Mouse (Mus musculus): ENCODE data around the gene Lsm4. TPM values are rescaled to one million over a fixed set of nuclear protein-coding genes. Genes with fewer than 3 reads are reported as not detected.

Gene Lsm4
- total RNA-seq, 2 experiments from 2014 or later, result 63.8 to 71.5 TPM

DNA sequence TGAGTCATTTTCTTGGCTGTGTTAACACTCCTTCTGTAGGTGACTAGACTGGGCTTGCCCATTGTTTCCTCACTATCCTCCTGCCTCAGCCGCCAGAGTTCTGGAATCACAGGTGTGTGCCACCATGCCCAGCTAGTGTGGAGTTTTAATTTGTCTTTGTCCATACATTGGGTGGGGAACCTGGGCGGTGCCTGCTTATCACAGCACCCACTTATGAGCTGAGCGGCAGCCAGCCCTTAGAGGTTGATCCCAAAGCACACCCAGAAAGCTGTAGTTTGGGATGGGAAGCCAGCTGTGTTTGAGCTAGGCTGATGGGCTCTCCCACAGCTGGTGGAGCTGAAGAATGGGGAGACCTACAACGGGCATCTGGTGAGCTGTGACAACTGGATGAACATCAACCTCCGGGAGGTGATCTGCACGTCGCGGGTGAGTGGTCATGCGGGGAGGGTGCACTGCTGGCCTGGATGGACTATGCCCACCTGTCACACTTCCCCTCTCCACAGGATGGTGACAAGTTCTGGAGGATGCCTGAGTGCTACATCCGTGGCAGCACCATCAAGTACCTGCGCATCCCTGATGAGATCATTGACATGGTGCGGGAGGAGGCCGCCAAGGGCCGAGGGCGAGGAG is 4.5 kb downstream of the Lsm4 start:
- DNase-seq (ENCODE audit: low spot score in 2 of 2), result no peak

DNA sequence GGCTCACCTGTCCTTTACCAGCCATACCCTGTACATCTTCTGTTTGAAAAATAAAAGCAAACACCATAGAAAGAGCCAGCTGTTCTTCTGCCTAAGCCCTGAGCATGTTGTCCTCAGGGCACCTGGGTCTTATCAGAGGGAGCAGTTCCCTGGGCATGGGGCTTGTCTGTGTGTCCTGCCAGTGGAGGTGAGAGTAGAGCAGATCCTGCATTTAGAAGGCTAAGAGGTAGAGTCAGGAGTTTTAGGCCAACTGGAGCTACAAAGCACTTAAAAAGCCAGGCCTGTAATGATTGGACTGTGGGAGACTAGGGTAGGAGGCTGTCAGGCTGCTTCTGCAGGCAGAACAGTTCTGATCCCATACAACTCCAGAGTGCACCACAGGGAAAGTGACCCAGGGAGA is 5.6 kb downstream of the Lsm4 start:
- DNase-seq (ENCODE audit: low spot score in 2 of 2), result no peak

DNA sequence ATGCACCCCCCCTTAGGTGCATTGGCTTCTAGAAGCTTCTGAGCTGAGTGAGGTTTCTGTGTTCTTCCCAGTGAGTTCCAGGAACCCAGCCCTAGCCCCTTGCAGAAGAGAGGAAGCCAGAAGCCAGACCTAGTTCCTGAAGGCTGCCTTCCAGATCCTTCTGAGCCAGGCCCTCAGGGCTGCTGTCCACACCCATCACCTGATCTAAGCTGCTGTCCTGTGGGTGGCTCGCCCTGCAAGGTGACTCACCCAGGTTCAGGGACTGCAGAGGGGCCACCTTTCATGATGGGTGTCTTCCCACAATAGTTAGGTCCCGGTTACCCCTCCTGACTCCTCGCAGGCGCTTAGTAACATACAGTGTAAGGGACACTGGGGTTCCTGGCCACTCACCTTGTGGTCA is 6.4 kb downstream of the Lsm4 start:
- no peak for DNase-seq (ENCODE audit: low spot score in 2 of 2)

DNA sequence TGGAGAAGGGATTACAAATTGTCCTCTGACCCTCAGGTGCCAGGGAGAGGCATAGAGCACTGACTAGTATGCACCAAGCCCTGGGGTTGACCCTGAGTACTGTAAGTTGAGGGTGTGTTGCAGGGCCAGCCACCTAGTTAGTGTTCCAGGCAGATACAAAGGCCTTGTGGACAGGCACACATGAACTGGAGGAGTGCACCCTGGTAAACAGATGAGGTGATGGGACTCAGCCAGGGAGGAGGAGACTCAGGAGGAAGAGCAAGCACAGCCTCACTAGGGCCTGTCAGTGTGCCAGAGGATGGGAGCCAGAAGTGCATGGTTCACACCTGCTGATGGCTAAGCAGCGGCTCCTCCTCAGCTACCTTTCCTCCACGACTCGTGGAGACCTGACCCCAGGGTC is 7.0 kb downstream of the Lsm4 start:
- DNase-seq (ENCODE audit: low spot score in 2 of 2), result no peak

DNA sequence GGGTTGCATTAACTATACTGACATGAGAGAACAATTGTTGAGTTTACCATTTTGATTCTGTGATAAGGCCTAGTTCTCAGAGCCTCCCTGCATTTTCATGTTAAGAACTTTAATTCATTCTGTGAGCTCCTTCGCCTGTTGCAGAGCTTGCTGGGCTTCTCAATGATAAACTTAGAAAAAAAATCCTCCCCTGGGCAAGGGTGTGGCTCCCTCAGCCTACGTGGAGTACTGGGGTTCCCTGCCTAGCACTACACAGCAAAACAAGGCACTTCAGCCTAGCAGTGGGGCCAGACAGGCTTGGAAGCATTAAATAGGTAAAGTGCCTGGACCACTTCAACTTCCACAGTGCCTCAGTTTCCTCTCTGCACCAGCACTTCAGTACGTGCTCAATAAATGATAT is 8.4 kb downstream of the Lsm4 start:
- DNase-seq (ENCODE audit: low spot score in 2 of 2), result no peak

DNA sequence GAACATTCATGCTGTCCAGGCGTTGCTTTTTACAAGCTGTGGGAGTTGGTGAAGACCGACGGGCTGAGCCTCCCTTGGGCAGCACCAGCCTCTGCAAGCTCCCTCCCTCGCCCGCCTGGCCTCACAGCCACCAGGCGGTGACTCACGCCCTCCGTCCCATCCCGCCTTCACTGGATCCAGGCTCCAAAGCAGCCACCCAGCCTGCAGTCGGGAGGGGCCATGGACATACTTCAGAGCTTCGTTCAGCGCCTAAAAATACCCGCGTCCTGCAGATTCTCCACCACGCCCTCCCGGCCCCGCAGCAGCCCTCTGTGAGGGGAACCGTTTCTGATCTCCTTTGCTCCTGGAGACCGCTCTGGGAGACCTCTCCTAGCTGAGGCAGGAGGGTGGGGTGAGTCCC is 9.1 kb downstream of the Lsm4 start:
- no peak for DNase-seq (ENCODE audit: low spot score in 2 of 2)

DNA sequence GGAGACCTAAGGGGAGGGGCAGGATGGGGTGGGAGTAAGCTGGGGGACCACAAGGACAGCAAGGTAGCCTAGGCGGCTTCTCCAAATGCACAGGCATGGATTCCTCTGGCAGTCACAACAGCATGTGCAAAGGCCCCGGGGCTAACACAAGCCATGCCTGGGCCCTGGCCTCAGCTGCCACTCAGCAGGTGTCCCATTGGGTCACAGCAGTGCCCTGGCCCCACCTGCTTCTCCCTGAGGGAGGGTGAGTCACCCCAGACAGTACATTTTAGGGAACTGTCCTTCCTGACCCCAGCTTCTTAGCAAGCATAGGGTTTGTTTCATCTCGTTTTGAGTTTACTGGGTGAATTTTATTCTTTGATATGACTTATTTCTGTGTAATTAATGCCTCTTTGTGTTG is 9.6 kb downstream of the Lsm4 start:
- DNase-seq (ENCODE audit: low spot score in 2 of 2), result no peak

DNA sequence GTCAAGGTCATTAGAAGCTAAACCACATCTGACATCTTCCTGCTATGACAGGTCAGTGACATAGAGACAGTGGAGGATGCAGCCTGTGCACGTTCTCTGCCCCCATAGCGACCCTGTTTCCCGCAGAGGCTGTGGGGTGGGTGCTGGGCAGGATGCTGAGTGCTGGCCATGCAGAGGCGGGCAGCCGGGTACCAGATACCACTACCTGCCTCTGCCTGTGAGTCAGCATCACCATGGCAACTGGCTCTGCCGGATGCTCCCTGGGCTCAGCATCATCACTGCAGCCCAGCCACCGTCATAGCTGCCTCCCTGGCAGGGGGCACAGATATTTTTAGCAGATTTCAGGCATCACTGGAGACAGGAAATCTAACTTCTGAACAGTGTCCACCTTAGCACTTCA is 11.2 kb downstream of the Lsm4 start:
- peak; percentile 78 to 87 for DNase-seq (ENCODE audit: low spot score in 2 of 2)

DNA sequence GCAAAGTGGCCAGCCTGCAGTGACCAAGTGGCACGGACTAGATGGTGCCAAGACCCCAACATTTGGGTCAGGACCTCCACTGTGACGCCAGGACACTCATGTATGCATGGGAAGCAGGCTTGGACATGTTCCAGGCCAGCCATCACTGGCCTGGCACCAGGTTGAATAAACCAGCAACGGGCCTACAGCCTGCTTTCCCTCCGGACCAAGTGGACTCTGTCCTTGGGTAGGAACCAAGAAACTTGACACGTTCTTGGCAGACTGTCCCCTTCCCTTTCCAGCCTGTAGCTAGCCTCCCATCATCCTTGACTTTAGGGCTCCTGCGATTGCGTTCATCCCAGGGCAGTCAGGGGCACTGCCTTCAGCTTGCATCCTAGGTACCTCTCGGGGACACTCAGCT is 14.5 kb downstream of the Lsm4 start:
- no peak for DNase-seq (ENCODE audit: low spot score in 2 of 2)

DNA sequence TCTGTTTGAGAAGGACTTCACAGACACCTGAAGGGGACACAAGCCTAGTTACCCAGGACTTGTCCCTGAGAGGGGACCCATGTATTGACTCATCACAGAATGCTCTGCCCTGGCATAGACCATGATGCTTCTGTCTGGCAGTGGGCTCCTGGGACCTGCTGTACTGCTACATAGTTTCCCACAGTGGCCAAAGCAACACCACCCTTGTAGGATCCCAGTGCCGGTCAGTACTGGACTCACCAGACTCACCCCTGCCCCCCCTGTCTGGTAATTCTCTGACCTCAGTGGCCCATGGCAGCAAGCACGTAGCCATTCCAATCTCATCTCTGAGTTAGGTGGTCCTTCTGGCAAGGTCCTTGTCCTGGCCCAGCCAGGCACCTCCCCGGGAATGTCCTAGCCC is 15.1 kb downstream of the Lsm4 start:
- DNase-seq (ENCODE audit: low spot score in 2 of 2), result no peak

DNA sequence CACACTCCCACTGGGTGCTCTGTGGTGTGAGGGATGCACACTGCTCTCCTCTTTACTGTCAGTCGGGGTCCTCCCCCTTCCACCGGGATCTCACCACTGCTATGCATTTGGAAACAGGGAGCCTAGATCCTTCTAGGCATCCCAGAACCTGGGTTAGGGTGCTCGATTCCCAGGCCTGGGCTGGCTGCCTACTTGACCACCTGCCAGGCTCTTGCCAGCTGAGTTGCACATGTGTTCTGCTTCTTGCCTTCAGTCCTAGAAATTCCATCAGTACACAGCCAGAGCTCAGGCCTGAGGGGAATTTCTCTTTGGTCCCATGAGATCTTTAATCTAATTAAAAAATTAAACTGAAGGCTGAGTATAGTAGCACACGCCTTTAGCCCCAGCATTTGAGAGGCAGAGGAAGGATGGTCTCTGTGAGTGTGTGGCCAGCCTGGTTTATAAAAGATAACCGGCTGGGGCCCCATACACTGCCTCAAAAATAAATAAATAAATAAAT is 16.9 kb downstream of the Lsm4 start:
- DNase-seq (ENCODE audit: low spot score in 2 of 2), result no peak

DNA sequence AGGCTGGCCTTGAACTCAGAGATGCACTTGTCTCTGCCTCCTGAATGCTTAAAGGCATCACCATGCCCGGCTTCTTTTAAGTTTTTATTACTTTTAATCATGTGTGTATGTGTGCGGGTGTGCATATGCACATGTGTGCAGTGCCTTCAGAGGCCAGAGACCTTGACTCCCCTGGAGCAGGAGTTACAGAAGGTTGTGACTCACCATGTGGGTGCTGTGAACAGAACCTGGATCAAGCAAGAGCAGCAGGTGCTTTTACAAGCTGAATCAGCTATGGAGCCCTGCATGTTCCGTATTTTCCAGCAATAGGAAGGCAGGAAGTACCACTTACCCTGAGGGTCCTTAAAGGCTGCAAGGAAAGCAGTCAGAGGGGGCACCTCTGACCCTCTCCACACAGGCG is 18.2 kb downstream of the Lsm4 start:
- DNase-seq (ENCODE audit: low spot score in 2 of 2), result no peak

DNA sequence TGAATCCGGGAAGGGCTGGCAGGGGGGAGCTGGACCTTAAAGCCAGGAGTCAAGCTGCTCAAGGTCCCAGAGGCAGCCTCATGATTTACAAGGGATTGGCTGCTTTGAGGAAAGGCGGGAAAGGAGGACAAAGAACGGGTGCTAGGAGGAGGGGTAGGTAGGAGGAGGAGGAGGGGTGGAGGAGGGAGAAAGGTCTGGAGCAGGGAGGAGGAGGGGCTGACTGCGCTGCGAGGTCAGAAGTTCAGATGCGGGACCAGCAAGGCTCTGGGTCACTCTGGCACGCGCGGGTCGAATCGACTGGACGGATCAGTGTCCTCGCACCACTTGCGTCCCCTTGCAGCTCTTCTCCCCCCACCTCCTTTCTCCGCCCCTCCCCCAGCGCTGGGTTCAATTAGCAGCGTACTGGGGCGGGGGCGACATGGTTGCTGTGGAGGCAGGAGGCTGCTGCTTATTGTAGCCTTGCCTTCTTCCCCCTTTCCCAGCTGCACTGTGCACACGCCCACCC is 18.7 kb downstream of the Lsm4 start:
- DNase-seq (ENCODE audit: low spot score in 2 of 2), result no peak

DNA sequence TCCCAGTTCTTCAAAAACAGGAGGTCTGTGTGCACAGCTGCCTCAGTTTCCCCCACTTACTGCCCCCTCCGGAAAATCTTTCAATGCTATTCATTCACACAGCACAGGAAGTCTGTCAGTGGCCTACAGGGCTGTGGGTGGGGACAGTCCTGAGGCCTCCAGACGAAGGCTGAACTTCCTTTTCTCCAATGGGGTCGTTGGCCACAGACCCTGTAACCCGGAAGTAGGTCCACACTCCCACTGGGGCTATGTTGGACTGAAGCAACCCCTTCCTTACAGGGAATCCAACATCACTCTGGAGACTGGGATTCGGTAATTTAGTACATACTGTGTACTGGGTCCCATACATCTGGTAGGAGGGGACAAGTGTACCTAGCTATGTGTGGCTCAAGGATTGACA is 20.6 kb downstream of the Lsm4 start:
- no peak for DNase-seq (ENCODE audit: low spot score in 2 of 2)

DNA sequence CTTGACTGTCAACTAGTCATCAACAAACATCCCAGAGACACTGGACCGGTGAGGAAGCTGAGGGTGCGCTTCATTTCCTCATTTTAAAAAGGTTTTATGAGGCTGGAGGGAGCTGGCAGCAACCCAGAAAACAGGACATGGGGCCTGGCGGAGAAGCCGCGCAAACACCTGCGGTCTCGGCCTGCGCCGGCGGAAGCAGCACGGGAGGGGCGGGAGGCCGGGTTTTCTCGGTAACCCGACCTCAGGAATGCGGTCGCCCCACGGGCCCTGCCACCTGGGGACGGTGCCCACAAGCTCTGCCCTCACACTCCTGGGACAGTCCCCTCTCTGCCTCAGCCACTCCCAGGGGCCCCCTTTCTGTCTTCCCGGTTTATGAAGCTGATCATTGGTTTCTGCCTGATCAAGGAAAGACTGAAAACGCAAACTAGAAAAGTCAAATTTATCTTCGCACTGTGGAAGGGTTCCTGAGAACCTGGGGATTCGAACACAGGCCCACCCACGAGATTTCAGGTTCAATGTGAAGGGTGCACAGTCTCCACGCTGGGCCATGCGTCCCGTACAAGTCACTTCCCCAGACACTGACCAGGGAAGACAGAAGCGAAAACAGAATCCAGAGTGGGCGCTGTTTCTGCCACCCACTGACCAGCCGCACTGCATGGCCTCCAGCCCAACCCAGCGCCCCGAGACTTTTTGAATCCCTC is 22.4 kb downstream of the Lsm4 start:
- no peak for DNase-seq (ENCODE audit: low spot score in 2 of 2)

DNA sequence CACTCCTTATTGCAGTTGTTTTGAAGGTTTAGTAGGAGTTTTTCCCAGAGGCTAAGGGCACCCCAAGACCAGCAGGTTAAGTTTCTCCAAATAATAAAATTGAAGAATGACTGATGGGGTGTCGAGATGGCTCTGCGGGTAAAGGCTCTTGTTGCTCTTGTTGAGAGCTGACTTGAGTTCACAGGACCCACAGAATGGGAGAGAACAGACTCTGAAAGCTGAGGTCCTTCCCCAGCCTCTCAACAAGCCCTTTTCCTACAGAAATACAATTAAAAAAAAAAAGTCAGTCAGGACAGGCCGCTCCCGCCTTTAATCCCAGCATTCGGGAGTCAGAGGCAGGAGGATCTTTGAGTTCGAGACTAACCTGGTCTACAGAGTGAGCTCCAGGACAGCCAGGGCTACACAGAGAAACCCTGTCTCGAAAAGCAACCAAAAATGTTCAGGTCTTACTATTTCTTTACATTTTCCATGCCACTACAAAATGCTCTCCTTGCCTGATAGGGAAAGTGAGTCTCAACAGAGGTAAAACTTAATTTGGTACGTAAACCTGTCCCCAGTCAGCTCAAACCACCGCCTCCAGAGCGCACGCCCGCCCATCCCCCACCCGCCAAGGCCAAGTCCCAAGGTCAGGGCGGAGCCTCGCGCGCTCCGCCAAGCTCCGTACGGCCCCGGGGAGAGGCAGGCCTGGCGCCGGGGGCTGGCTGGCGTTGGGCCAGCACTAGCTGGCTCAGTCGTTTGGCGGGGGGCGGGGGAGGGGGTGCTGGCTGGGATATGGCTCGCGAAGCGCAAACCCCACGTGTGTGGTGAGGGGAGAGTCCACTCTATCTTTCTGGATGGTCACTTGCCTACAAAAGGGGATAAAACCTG is 23.2 kb downstream of the Lsm4 start:
- no peak for DNase-seq (ENCODE audit: low spot score in 2 of 2)

DNA sequence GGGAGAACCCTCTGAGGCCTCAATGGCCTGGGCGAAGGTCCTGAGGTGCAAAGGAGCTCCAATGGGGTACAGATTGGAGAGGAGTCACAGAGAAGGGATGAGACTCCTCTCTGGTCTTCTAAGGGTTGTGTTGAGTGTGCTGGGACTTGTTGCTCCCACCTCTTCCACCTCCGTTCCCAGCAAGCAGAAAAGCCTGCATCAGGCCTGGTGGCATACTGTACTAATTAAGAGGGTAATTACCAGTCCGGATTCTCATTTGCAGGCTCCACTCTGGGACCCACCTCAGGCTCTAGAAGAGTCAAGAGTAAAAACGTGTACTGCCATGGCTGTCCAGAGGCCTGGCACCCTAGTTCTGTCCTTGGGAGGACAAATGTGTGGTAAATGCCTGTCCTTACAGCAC is 23.9 kb downstream of the Lsm4 start:
- no peak for DNase-seq (ENCODE audit: low spot score in 2 of 2)

DNA sequence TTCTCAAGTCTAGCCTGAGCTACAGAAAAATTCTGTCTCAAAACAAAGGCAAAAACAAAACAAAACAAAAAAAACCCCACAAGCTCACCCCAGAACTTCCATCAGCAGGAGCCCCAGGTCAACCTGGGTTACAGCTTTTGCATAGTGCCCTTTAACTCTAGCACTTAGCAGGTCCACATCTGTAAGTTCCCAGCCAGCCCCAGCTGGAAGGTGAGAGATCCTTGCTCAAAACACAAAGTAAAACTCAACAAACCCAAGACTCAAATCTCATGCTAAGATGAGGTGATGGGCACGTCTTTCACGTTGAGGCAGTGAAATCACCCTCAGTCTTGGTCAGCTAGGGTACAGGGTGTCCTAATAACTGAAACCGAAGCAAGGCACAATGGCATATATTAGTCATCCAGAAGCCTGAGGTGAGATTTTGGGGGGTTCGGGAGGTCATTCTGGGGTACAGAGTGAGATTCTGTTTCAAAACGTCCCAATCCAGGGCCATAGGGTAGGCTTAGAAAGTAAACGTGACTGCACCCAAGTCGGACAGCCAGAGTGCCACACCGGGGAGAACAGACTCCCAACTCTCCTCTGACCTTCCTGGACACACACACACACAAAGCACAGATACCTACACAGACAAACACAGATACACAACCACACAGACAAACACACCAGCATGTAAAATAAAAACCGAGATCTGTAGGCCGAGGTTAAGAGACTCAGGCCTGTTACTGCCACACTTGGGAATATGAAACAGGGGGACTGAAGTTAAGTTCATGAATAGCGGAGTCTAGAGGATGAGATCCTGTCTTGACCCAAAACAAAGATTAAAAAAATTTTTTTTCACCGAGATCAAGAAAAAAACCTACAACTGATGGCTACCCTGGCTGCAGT is 24.6 kb downstream of the Lsm4 start:
- no peak for DNase-seq (ENCODE audit: low spot score in 2 of 2)

DNA sequence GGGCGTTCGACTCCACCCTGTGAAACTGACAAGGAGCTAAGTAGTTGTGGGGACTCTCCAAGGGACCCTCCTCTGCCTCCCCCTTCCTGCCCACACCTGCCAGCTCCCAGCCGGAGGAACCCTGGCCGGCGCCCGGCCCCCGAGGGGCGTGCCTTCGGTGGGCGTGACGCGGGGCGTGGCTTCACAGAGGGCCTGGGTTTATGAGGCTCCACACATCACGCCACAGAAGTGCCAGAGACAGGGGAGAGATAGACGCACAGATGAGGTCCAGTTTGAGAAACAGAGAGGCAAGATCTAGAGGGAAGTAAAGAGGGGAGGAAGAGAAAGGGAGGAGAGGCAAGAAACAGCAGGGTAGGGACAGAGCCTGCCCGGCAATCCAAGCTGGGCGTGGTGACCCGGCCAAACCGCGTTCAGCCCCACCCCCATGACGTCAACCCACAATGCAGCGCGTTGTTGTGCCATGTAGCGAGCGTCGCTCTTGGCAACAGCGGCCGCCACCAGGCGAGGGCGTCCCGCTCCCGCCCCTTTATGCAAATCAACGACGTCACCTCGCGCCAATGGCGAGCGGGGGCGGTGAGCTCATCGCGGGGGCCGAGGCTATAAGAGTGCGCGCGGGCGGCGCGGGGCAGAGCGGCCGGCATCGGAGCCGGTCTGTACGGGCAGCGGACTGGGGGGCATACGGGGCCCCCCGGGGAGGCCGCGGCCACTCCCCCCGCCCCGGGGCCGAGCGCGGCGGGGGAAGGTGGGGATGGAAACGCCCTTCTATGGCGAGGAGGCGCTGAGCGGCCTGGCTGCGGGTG is 25.5 kb downstream of the Lsm4 start, which contains the start of gene Jund:
TSS of gene Jund (plus strand) at position 640 of the 800 bp plus-strand sequence.
- peak; percentile 98 to 99 for DNase-seq (ENCODE audit: low spot score in 2 of 2)

Measured in layer of hippocampus, adult 18-20 months (tissue).